Mouse (Mus musculus): ENCODE data around the gene Col18a1.

- TF ChIP-seq POLR2A (IDR thresholded peaks at IDR 0.05; ENCODE audit: borderline replicate concordance, insufficient read depth, low read length) (no peak), CTCF (IDR thresholded peaks at IDR 0.05; ENCODE audit: borderline replicate concordance, insufficient read depth, low read depth, low read length) (no peak)
Measured at GRCm38 (mm10) chr10:77203960-77204359, 37.6 kb upstream of the Col18a1 start.
